Mouse (Mus musculus) hindbrain, embryonic 10.5 days (tissue): ENCODE measurements at regions not wholly inside any gene's neighbourhood (a gene's known extent, or its start where the extent isn't known, plus 50 kb on each side); places are given as distances from the start of the nearest gene placed in this dataset.

Experiments used
- DNase-seq: peaks from one replicate; pipeline ENCODE4 v3.0.0-alpha.2; 2017; ENCODE audit warnings: low spot score
- H3K27ac ChIP-seq: fragments of 300-500 bp; sonication (generic); 2 replicates; pipeline ENCODE4 v1.5.1; 2016; ENCODE audit warnings: mild to moderate bottlenecking, moderate library complexity
- H3K27me3 ChIP-seq: fragments of 300-500 bp; sonication (generic); 2 replicates; pipeline ENCODE4 v1.6.1; 2016; ENCODE audit warnings: mild to moderate bottlenecking; ENCODE audit not compliant: poor library complexity, insufficient read depth, severe bottlenecking
- H3K36me3 ChIP-seq: fragments of 300-500 bp; sonication (generic); 2 replicates; pipeline ENCODE4 v1.6.1; 2016; ENCODE audit warnings: mild to moderate bottlenecking, moderate library complexity
- H3K4me1 ChIP-seq: fragments of 300-500 bp; sonication (generic); replicated peaks from 2 replicates; pipeline ENCODE4 v1.6.1; 2016; ENCODE audit warnings: mild to moderate bottlenecking
- H3K4me3 ChIP-seq: fragments of 300-500 bp; sonication (generic); 2 replicates; pipeline ENCODE4 v1.5.1; 2016; ENCODE audit warnings: mild to moderate bottlenecking, moderate library complexity
- H3K9me3 ChIP-seq: fragments of 300-500 bp; sonication (generic); 2 replicates; pipeline ENCODE4 v1.6.1; 2016; ENCODE audit warnings: mild to moderate bottlenecking, moderate library complexity
- WGBS: fragments of 180-500 bp; shearing (Covaris S2); methylation state at CpG from one replicate; pipeline ENCODE4 v1.1.7; 2016; 5-methylcytosine and 5-hydroxymethylcytosine counted together

- Histone ChIP-seq H3K4me3 (no peak overlapping the region), H3K27me3 (no peaks in the 10 kb centered on the region), H3K36me3 (no peaks in the 10 kb centered on the region), H3K27ac (peak overlapping the region; percentile 83), H3K4me1 (peaks cover 43% of the 10 kb centered on the region), H3K9me3 (no peaks in the 10 kb centered on the region)
- DNase-seq = peak; percentile 23
- WGBS = 57% methylated on average over 16 of the region's 16 CpGs
These were observed 83.5 kb upstream of the Egln3 start for GRCm38 (mm10) chr12:54286911-54287819.

GRCm38 (mm10) chr12:54283646-54284045 lies 80.0 kb upstream of the Egln3 start:
- H3K4me3 ChIP-seq = no peak overlapping the region
- 14% methylated on average over 4 of the region's 4 CpGs for WGBS
- no peaks in the 10 kb centered on the region for H3K9me3 ChIP-seq
- H3K36me3 ChIP-seq = no peaks in the 10 kb centered on the region
- H3K27ac ChIP-seq = peak overlapping the region; percentile 40; the same call in 1 of the 2 replicates
- no peaks in the 10 kb centered on the region for H3K27me3 ChIP-seq
- H3K4me1 ChIP-seq = peaks cover 36% of the 10 kb centered on the region
- no peak for DNase-seq

- H3K4me3 ChIP-seq = no peak overlapping the region
- H3K36me3 ChIP-seq = no peaks in the 10 kb centered on the region
- peaks cover 30% of the 10 kb centered on the region for H3K4me1 ChIP-seq
- DNase-seq = no peak
- 88% methylated on average over 1 of the region's 1 CpGs for WGBS
- H3K27ac ChIP-seq = no peak overlapping the region
- H3K9me3 ChIP-seq = no peaks in the 10 kb centered on the region
- no peaks in the 10 kb centered on the region for H3K27me3 ChIP-seq
These were observed 79.4 kb upstream of the Egln3 start for GRCm38 (mm10) chr12:54283011-54283410.

GRCm38 (mm10) chr12:54282281-54282921 lies 78.7 kb upstream of the Egln3 start:
- H3K4me3 ChIP-seq = no peak overlapping the region
- no peaks in the 10 kb centered on the region for H3K27me3 ChIP-seq
- H3K27ac ChIP-seq = peak overlapping the region; percentile 35; the same call in 1 of the 2 replicates
- H3K9me3 ChIP-seq = no peaks in the 10 kb centered on the region
- 67% methylated on average over 4 of the region's 4 CpGs for WGBS
- no peaks in the 10 kb centered on the region for H3K36me3 ChIP-seq
- no peak for DNase-seq
- H3K4me1 ChIP-seq = peaks cover 24% of the 10 kb centered on the region

GRCm38 (mm10) chr12:54280457-54280856 lies 76.8 kb upstream of the Egln3 start:
- H3K36me3 ChIP-seq = no peaks in the 10 kb centered on the region
- H3K27me3 ChIP-seq = no peaks in the 10 kb centered on the region
- no peak overlapping the region for H3K27ac ChIP-seq
- H3K4me1 ChIP-seq = peaks cover 8% of the 10 kb centered on the region
- no peaks in the 10 kb centered on the region for H3K9me3 ChIP-seq
- WGBS = 90% methylated on average over 4 of the region's 4 CpGs
- no peak overlapping the region for H3K4me3 ChIP-seq
- no peak for DNase-seq

GRCm38 (mm10) chr12:54280001-54280400 lies 76.3 kb upstream of the Egln3 start:
- peaks cover 8% of the 10 kb centered on the region for H3K4me1 ChIP-seq
- no peak overlapping the region for H3K4me3 ChIP-seq
- H3K36me3 ChIP-seq = no peaks in the 10 kb centered on the region
- no peak overlapping the region for H3K27ac ChIP-seq
- no peaks in the 10 kb centered on the region for H3K9me3 ChIP-seq
- DNase-seq = no peak
- H3K27me3 ChIP-seq = no peaks in the 10 kb centered on the region
- 81% methylated on average over 3 of the region's 3 CpGs for WGBS

- Histone ChIP-seq H3K27ac (no peak overlapping the region), H3K4me1 (no peaks in the 10 kb centered on the region; the same call in 1 of the 2 replicates), H3K4me3 (no peak overlapping the region), H3K27me3 (no peaks in the 10 kb centered on the region), H3K36me3 (no peaks in the 10 kb centered on the region), H3K9me3 (no peaks in the 10 kb centered on the region)
- DNase-seq = no peak
- WGBS = 76% methylated on average over 7 of the region's 7 CpGs
These were observed 73.4 kb upstream of the Egln3 start for GRCm38 (mm10) chr12:54276978-54277537.

GRCm38 (mm10) chr12:54273506-54273905 lies 69.8 kb upstream of the Egln3 start:
- Histone ChIP-seq H3K9me3 (no peaks in the 10 kb centered on the region), H3K4me1 (no peaks in the 10 kb centered on the region), H3K27ac (no peak overlapping the region), H3K4me3 (no peak overlapping the region), H3K36me3 (no peaks in the 10 kb centered on the region), H3K27me3 (no peaks in the 10 kb centered on the region)
- no peak for DNase-seq
- 91% methylated on average over 4 of the region's 4 CpGs for WGBS

GRCm38 (mm10) chr12:54272696-54273095 lies 69.0 kb upstream of the Egln3 start:
- no peak for DNase-seq
- Histone ChIP-seq H3K27me3 (no peaks in the 10 kb centered on the region), H3K36me3 (no peaks in the 10 kb centered on the region), H3K27ac (no peak overlapping the region), H3K9me3 (no peaks in the 10 kb centered on the region), H3K4me1 (no peaks in the 10 kb centered on the region), H3K4me3 (no peak overlapping the region)
- 86% methylated on average over 6 of the region's 6 CpGs for WGBS

- 86% methylated on average over 2 of the region's 2 CpGs for WGBS
- Histone ChIP-seq H3K4me3 (no peak overlapping the region), H3K36me3 (no peaks in the 10 kb centered on the region), H3K27me3 (no peaks in the 10 kb centered on the region), H3K9me3 (no peaks in the 10 kb centered on the region), H3K27ac (no peak overlapping the region), H3K4me1 (no peaks in the 10 kb centered on the region)
- DNase-seq = no peak
These were observed 68.6 kb upstream of the Egln3 start for GRCm38 (mm10) chr12:54272226-54272625.

GRCm38 (mm10) chr12:54265852-54266251 lies 62.2 kb upstream of the Egln3 start:
- Histone ChIP-seq H3K4me3 (no peak overlapping the region), H3K27me3 (no peaks in the 10 kb centered on the region), H3K4me1 (peaks cover 21% of the 10 kb centered on the region), H3K27ac (no peak overlapping the region), H3K9me3 (no peaks in the 10 kb centered on the region), H3K36me3 (no peaks in the 10 kb centered on the region)
- DNase-seq = no peak
- WGBS = 88% methylated on average over 3 of the region's 3 CpGs

GRCm38 (mm10) chr12:54264893-54265835 lies 61.5 kb upstream of the Egln3 start:
- H3K9me3 ChIP-seq = no peaks in the 10 kb centered on the region
- H3K36me3 ChIP-seq = no peaks in the 10 kb centered on the region
- peaks cover 21% of the 10 kb centered on the region for H3K4me1 ChIP-seq
- H3K27ac ChIP-seq = 0 out of 2 replicates have a peak overlapping the region, but pooled peaks have one; percentile 35
- H3K27me3 ChIP-seq = no peaks in the 10 kb centered on the region
- no peak for DNase-seq
- 76% methylated on average over 14 of the region's 14 CpGs for WGBS
- H3K4me3 ChIP-seq = no peak overlapping the region
